Mouse (Mus musculus) right cerebral cortex, adult 18-20 months (tissue): ENCODE data around the gene Stk24.

Experiments
- DNase-seq: peaks from one replicate; pipeline ENCODE4 v3.0.0; 2022; ENCODE audit warnings: mixed read lengths

The Stk24 gene

GRCm38 (mm10) chr14:121378243-121379115, 1.3 kb downstream of the Stk24 start:
- DNase-seq: no peak

- no peak for DNase-seq
These were observed 3.2 kb downstream of the Stk24 start for GRCm38 (mm10) chr14:121376566-121376965.

GRCm38 (mm10) chr14:121373901-121374300, 5.9 kb downstream of the Stk24 start:
- DNase-seq: no peak

- DNase-seq: no peak
These were observed 6.8 kb downstream of the Stk24 start for GRCm38 (mm10) chr14:121373020-121373419.

- no peak for DNase-seq
These were observed 7.6 kb downstream of the Stk24 start for GRCm38 (mm10) chr14:121371911-121372820.

GRCm38 (mm10) chr14:121369385-121369784, 10.4 kb downstream of the Stk24 start:
- no peak for DNase-seq

GRCm38 (mm10) chr14:121368108-121368705, 11.6 kb downstream of the Stk24 start:
- DNase-seq: no peak

- no peak for DNase-seq
These were observed 13.7 kb downstream of the Stk24 start for GRCm38 (mm10) chr14:121365991-121366728.

- DNase-seq: no peak
These were observed 14.4 kb downstream of the Stk24 start for GRCm38 (mm10) chr14:121365390-121365789.

GRCm38 (mm10) chr14:121364282-121364681, 15.5 kb downstream of the Stk24 start:
- DNase-seq: no peak

GRCm38 (mm10) chr14:121361319-121362114, 18.3 kb downstream of the Stk24 start:
- no peak for DNase-seq

GRCm38 (mm10) chr14:121359850-121360249, 20.0 kb downstream of the Stk24 start:
- no peak for DNase-seq

GRCm38 (mm10) chr14:121359015-121359414, 20.8 kb downstream of the Stk24 start:
- DNase-seq: no peak

- DNase-seq: no peak
These were observed 21.5 kb downstream of the Stk24 start for GRCm38 (mm10) chr14:121358327-121358726.

GRCm38 (mm10) chr14:121356336-121356862, 23.4 kb downstream of the Stk24 start:
- DNase-seq: no peak

GRCm38 (mm10) chr14:121355732-121356131, 24.1 kb downstream of the Stk24 start:
- no peak for DNase-seq

- no peak for DNase-seq
These were observed 26.0 kb downstream of the Stk24 start for GRCm38 (mm10) chr14:121353648-121354377.

GRCm38 (mm10) chr14:121352744-121353143, 27.1 kb downstream of the Stk24 start:
- no peak for DNase-seq

GRCm38 (mm10) chr14:121351737-121352136, 28.1 kb downstream of the Stk24 start:
- DNase-seq: no peak

- no peak for DNase-seq
These were observed 29.8 kb downstream of the Stk24 start for GRCm38 (mm10) chr14:121350011-121350410.

- DNase-seq: no peak
These were observed 30.5 kb downstream of the Stk24 start for GRCm38 (mm10) chr14:121349291-121349690.
